ENCODE assay signal across 31 mouse cellular contexts in the genomic region with DNA sequence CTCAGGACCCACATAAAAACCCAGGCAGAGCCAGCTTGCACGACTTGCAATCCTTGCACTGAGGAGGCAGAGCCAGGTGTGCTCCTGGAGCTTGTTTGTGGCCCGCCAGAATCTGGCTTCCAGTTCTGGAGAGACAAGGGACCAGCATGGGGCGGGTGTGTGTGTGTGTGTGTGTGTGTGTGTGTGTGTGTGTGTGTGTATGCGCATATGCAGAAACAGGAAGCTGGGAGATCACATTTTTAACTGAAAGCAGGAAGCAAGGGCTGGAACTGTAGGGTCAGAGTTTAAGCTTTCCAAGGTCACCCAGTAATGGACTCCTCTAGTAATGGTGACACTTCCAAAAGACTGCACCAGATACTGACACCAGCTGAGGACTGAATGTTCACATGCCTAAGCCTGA. TPM values are rescaled to one million over a fixed set of nuclear protein-coding genes. Genes with fewer than 3 reads are reported as not detected.
A peak's percentile ranks its signal among the peaks of the same experiment; 100 is the strongest.
DNase-seq lines count a peak whose midpoint lies in the region; ATAC-seq and TF ChIP-seq lines count a peak whose summit lies in the region.
"Had no signal": no experiment of that assay in that cellular context is flagged by ENCODE, and none has a peak within 500 bp of the region (broad histone marks: within the 10 kb centered on the region; RNA-seq: fewer than 3 reads in every experiment).

No protein-coding gene starts in this region.

- H3K36me3 ChIP-seq in kidney, embryonic 15.5 days = no peaks in the 10 kb centered on the region
- H3K36me3 ChIP-seq in ES-Bruce4 (ENCODE audit: control insufficient read depth, insufficient read depth, low read length, poor library complexity, severe bottlenecking) (no peaks in the 10 kb centered on the region), MEL (ENCODE audit: control insufficient read depth in 1 of 2, insufficient read depth in 2 of 2, low read length in 2 of 2) (no peaks in the 10 kb centered on the region)
- H3K36me3 ChIP-seq in heart, embryonic 11.5 days (ENCODE audit: control insufficient read depth, insufficient read depth, low read length) = no peaks in the 10 kb centered on the region
- H3K36me3 ChIP-seq: embryonic facial prominence, embryonic 12.5 days; forebrain, embryonic 15.5 days; heart, embryonic 13.5 days; limb, embryonic 15.5 days; liver, embryonic 13.5 days had no signal

- H3K27ac ChIP-seq in kidney, embryonic 15.5 days = no peak overlapping the region
- H3K27ac ChIP-seq in ES-Bruce4 (ENCODE audit: insufficient read depth, low read length) (no peak overlapping the region), MEL (ENCODE audit: control insufficient read depth, low read depth, low read length) (no peak overlapping the region)
- no peak overlapping the region for H3K27ac ChIP-seq in heart, embryonic 11.5 days (ENCODE audit: low read depth, low read length)
- H3K27ac ChIP-seq: embryonic facial prominence, embryonic 12.5 days; forebrain, embryonic 15.5 days; heart, embryonic 13.5 days; limb, embryonic 15.5 days; liver, embryonic 13.5 days; macrophage had no signal

- no peak for ATAC-seq in kidney, embryonic 15.5 days (replicated peaks; ENCODE audit: low FRiP score)
- peak; percentile 40 for ATAC-seq in granulocyte monocyte progenitor cell, adult 5-6 weeks (replicated peaks; ENCODE audit: poor library complexity, severe bottlenecking)
- ATAC-seq in heart, embryonic 11.5 days (replicated peaks; ENCODE audit: insufficient number of reproducible peaks, low FRiP score, low TSS enrichment) = no peak
- ATAC-seq: forebrain, embryonic 15.5 days; hindbrain, embryonic 16.5 days; lung, postnatal 0 days had no signal

- H3K4me1 ChIP-seq in kidney, embryonic 15.5 days = peaks cover 11% of the 10 kb centered on the region
- H3K4me1 ChIP-seq in ES-Bruce4 (ENCODE audit: control insufficient read depth, insufficient read depth, low read length) (peaks cover 2% of the 10 kb centered on the region), MEL (ENCODE audit: control insufficient read depth in 1 of 2, insufficient read depth in 2 of 2, low read length in 2 of 2) (no peaks in the 10 kb centered on the region; a peak in 1 of 4 replicates)
- H3K4me1 ChIP-seq in heart, embryonic 11.5 days (ENCODE audit: control insufficient read depth, insufficient read depth, low read length) = no peaks in the 10 kb centered on the region
- H3K4me1 ChIP-seq: forebrain, embryonic 15.5 days; limb, embryonic 15.5 days; liver, embryonic 13.5 days had no signal

- TF ChIP-seq POLR2A in ES-Bruce4 (IDR thresholded peaks at IDR 0.05; ENCODE audit: insufficient read depth, low read length) (no peak), MEL (IDR thresholded peaks at IDR 0.05; ENCODE audit: control insufficient read depth in 1 of 2, insufficient read depth in 1 of 2, low read depth in 1 of 2, low read length in 2 of 2, poor library complexity in 1 of 2) (no peak)

- no peak for TF ChIP-seq RAD21 in MEL (IDR thresholded peaks at IDR 0.05; ENCODE audit: low read depth, low read length)

- H3K4me2 ChIP-seq in kidney, embryonic 15.5 days = no peak overlapping the region
- no peak overlapping the region for H3K4me2 ChIP-seq in heart, embryonic 11.5 days
- H3K4me2 ChIP-seq: embryonic facial prominence, embryonic 12.5 days; forebrain, embryonic 15.5 days; heart, embryonic 13.5 days; limb, embryonic 15.5 days; liver, embryonic 13.5 days had no signal

- H3K4me3 ChIP-seq in kidney, embryonic 15.5 days (replicated peaks) = no peak overlapping the region
- no peak overlapping the region for H3K4me3 ChIP-seq in ES-Bruce4 (ENCODE audit: low read depth, low read length)
- no peak overlapping the region for H3K4me3 ChIP-seq in MEL (ENCODE audit: control insufficient read depth in 1 of 2, insufficient read depth in 1 of 2, low read depth in 2 of 2, low read length in 2 of 2)
- H3K4me3 ChIP-seq in heart, embryonic 11.5 days (ENCODE audit: low read depth, low read length) = no peak overlapping the region
- H3K4me3 ChIP-seq: embryonic facial prominence, embryonic 12.5 days; forebrain, embryonic 15.5 days; heart, embryonic 13.5 days; limb, embryonic 15.5 days; liver, embryonic 13.5 days had no signal

- no peaks in the 10 kb centered on the region for H3K79me2 ChIP-seq in MEL (ENCODE audit: control insufficient read depth, insufficient read depth, low read length, poor library complexity)

- H3K9me3 ChIP-seq in kidney, embryonic 15.5 days (replicated peaks) = no peaks in the 10 kb centered on the region
- H3K9me3 ChIP-seq in ES-Bruce4 (replicated peaks; ENCODE audit: control insufficient read depth, insufficient read depth, low read length, poor library complexity, severe bottlenecking) (no peaks in the 10 kb centered on the region), MEL (replicated peaks; ENCODE audit: insufficient read depth, low read length) (no peaks in the 10 kb centered on the region)
- H3K9me3 ChIP-seq in heart, embryonic 11.5 days (replicated peaks; ENCODE audit: control insufficient read depth, low read length) = no peaks in the 10 kb centered on the region
- H3K9me3 ChIP-seq: embryonic facial prominence, embryonic 12.5 days; forebrain, embryonic 15.5 days; heart, embryonic 13.5 days; limb, embryonic 15.5 days; liver, embryonic 13.5 days had no signal

- peak; percentile 30 for DNase-seq in kidney, adult 9 months
- peak; percentile 50 for DNase-seq in MEL (ENCODE audit: low read depth, low spot score)
- no peak for DNase-seq in yolk sac, embryonic 10.5 days (ENCODE audit: low spot score)
- DNase-seq: adrenal gland, postnatal 10 days; B cell, adult 2 months; cerebellum, adult 11 months; cerebellum, adult 9-10 months; cerebellum, postnatal 36 days; gastrocnemius, postnatal 25 days; heart, adult 18-20 months; heart, postnatal 10 days; layer of hippocampus, postnatal 36 days; left cerebral cortex, postnatal 4 days; liver, embryonic 13.5 days; lung, adult 18-20 months; midbrain, embryonic 14.5 days; retina, postnatal 1 day; right cerebral cortex, postnatal 14 days had no signal

- H3K27me3 ChIP-seq in kidney, embryonic 15.5 days = no peaks in the 10 kb centered on the region
- no peaks in the 10 kb centered on the region for H3K27me3 ChIP-seq in ES-Bruce4 (ENCODE audit: control insufficient read depth, insufficient read depth, low read length, poor library complexity, severe bottlenecking)
- peaks cover 0 to 5% of the 10 kb centered on the region in 2 experiments; a peak in 3 of 4 replicates for H3K27me3 ChIP-seq in MEL (ENCODE audit: control insufficient read depth in 1 of 2, insufficient read depth in 2 of 2, low read length in 2 of 2)
- no peaks in the 10 kb centered on the region for H3K27me3 ChIP-seq in heart, embryonic 11.5 days (ENCODE audit: control insufficient read depth, insufficient read depth, low read length)
- H3K27me3 ChIP-seq: embryonic facial prominence, embryonic 12.5 days; forebrain, embryonic 15.5 days; heart, embryonic 13.5 days; limb, embryonic 15.5 days; liver, embryonic 13.5 days had no signal

- TF ChIP-seq CTCF in ES-Bruce4 (IDR thresholded peaks at IDR 0.05; ENCODE audit: low read depth, low read length) (no peak), MEL (IDR thresholded peaks at IDR 0.05 in 2 of 3, conservative IDR thresholded peaks at IDR 0.05 in 1 of 3; ENCODE audit: control insufficient read depth in 1 of 3, insufficient read depth in 1 of 3, low read depth in 2 of 3, low read length in 3 of 3, poor library complexity in 1 of 3, severe bottlenecking in 1 of 3) (no peak)

- WGBS in kidney, embryonic 15.5 days = 43% methylated on average over 4 of the region's 4 CpGs
- WGBS in heart, embryonic 11.5 days (ENCODE audit: insufficient replicate concordance) = 58% methylated on average over 4 of the region's 4 CpGs

- H3K9ac ChIP-seq in kidney, embryonic 15.5 days = no peak overlapping the region
- no peak overlapping the region for H3K9ac ChIP-seq in ES-Bruce4 (ENCODE audit: low read depth, poor library complexity, severe bottlenecking)
- H3K9ac ChIP-seq in MEL (ENCODE audit: control insufficient read depth, low read depth, low read length, poor library complexity, severe bottlenecking) = no peak overlapping the region
- no peak overlapping the region for H3K9ac ChIP-seq in heart, embryonic 11.5 days (ENCODE audit: low read depth, low read length)
- H3K9ac ChIP-seq: embryonic facial prominence, embryonic 12.5 days; forebrain, embryonic 15.5 days; heart, embryonic 13.5 days; limb, embryonic 15.5 days; liver, embryonic 13.5 days had no signal

- TF ChIP-seq EP300 in ES-Bruce4 (IDR thresholded peaks at IDR 0.05; ENCODE audit: insufficient read depth, low read depth, low read length) (peak; percentile 44; the same call in 1 of the 2 replicates), MEL (IDR thresholded peaks at IDR 0.05; ENCODE audit: low read depth in 1 of 2, low read length in 2 of 2) (no peak)

RNA-seq across cellular contexts. Expression of gene Lmod1, which starts 19.4 kb away (rescaled TPM):
- polyA plus RNA-seq in kidney, embryonic 15.5 days (2015; fragmentation: Nextera tagmentation; extraction: Ambion mirVana) = 0.95 and 3.4 TPM in 2 replicates
- polyA plus RNA-seq in ES-Bruce4 (2011; ENCODE audit: insufficient read depth, insufficient read length, low read depth, missing spikeins) (2.2 and 2.5 TPM in 2 replicates), MEL (2012; ENCODE audit: insufficient read depth in 1 of 2, insufficient read length in 2 of 2, low read depth in 1 of 2, low replicate concordance in 2 of 2, missing spikeins in 1 of 2) (not detected)
- total RNA-seq in MEL (2012; rRNA removed) = not detected in 2 replicates
- total RNA-seq in granulocyte monocyte progenitor cell, adult 5-6 weeks (2014; fragmentation: Nextera tagmentation) = not detected in 2 replicates
- total RNA-seq in granulocyte monocyte progenitor cell, adult 5-6 weeks (2017) = not detected in 2 replicates
- polyA plus RNA-seq in heart, embryonic 11.5 days (2014; fragmentation: Nextera tagmentation; extraction: Ambion mirVana) = 1.5 and 2.0 TPM in 2 replicates
- total RNA-seq: hematopoietic stem cell, adult 5-6 weeks; monocyte, adult 5-6 weeks had no signal
- polyA plus RNA-seq: macrophage had no signal

RNA-seq across cellular contexts. Expression of gene Timm17a, which starts 30.4 kb away (rescaled TPM):
- 210 and 234 TPM in 2 replicates for polyA plus RNA-seq in kidney, embryonic 15.5 days (2015; fragmentation: Nextera tagmentation; extraction: Ambion mirVana)
- polyA plus RNA-seq in ES-Bruce4 (2011; ENCODE audit: insufficient read depth, insufficient read length, low read depth, missing spikeins) (164 TPM in 2 replicates), MEL (2012; ENCODE audit: insufficient read depth in 1 of 2, insufficient read length in 2 of 2, low read depth in 1 of 2, low replicate concordance in 2 of 2, missing spikeins in 1 of 2) (100 to 1,000 TPM in 1 of 2 experiments, not detected in 1; 315 TPM)
- 177 and 182 TPM in 2 replicates for total RNA-seq in MEL (2012; rRNA removed)
- 49.9 and 66.7 TPM in 2 replicates for total RNA-seq in granulocyte monocyte progenitor cell, adult 5-6 weeks (2014; fragmentation: Nextera tagmentation)
- 26.9 and 40.4 TPM in 2 replicates for total RNA-seq in granulocyte monocyte progenitor cell, adult 5-6 weeks (2017)
- 333 and 344 TPM in 2 replicates for polyA plus RNA-seq in heart, embryonic 11.5 days (2014; fragmentation: Nextera tagmentation; extraction: Ambion mirVana)

RNA-seq across cellular contexts. Expression of gene Shisa4, which starts 31.0 kb away (rescaled TPM):
- 43.5 and 48.3 TPM in 2 replicates for polyA plus RNA-seq in kidney, embryonic 15.5 days (2015; fragmentation: Nextera tagmentation; extraction: Ambion mirVana)
- polyA plus RNA-seq in ES-Bruce4 (2011; ENCODE audit: insufficient read depth, insufficient read length, low read depth, missing spikeins) (14.1 and 15.0 TPM in 2 replicates), MEL (2012; ENCODE audit: insufficient read depth in 1 of 2, insufficient read length in 2 of 2, low read depth in 1 of 2, low replicate concordance in 2 of 2, missing spikeins in 1 of 2) (not detected)
- not detected in 2 replicates for total RNA-seq in MEL (2012; rRNA removed)
- not detected in 2 replicates for total RNA-seq in granulocyte monocyte progenitor cell, adult 5-6 weeks (2014; fragmentation: Nextera tagmentation)
- total RNA-seq in granulocyte monocyte progenitor cell, adult 5-6 weeks (2017) = not detected in 2 replicates
- 25.6 and 27.0 TPM in 2 replicates for polyA plus RNA-seq in heart, embryonic 11.5 days (2014; fragmentation: Nextera tagmentation; extraction: Ambion mirVana)
- total RNA-seq: hematopoietic stem cell, adult 5-6 weeks; monocyte, adult 5-6 weeks had no signal

Comparison
In these comparisons a context has a peak if more than half of its experiments do, and no peak if none do; other contexts are left out.
1. RNA of gene Shisa4, which starts 31.0 kb away (polyA plus RNA-seq): 43.5 to 48.3 TPM in kidney, embryonic 15.5 days, 25.6 to 27.0 TPM in heart, embryonic 11.5 days and 14.1 to 15.0 TPM in ES-Bruce4; not detected in MEL; every median in the first group is over 10 times any median in the second.